Mouse (Mus musculus) gastrocnemius, postnatal 36 days (tissue): ENCODE results near the gene Hspa1a. TPM values are rescaled to one million over a fixed set of nuclear protein-coding genes. Genes with fewer than 3 reads are reported as not detected.
"Not testable (repeated sequence)": the region's sequence is repeated elsewhere in the genome, so short reads cannot be mapped to it uniquely, and the experiment has no call there.

ENCODE experiments used
- DNase-seq, 2 experiments: peaks; one replicate each; pipeline ENCODE4 v3.0.0; 2022
- intact Hi-C: fragments of 180-260 bp; cut with DNase I; formaldehyde crosslinking; loops from one replicate; pipeline ENCODE4 v1.15.1; 2025
- total RNA-seq, 2 experiments: library from RNA; stranded (reverse); gene quantifications; 2 replicates each; pipeline ENCODE4 v1.2.3; 2021

The Hspa1a gene
- total RNA-seq, 2 experiments from 2014 or later, result 8.8 to 10.1 TPM

DNA sequence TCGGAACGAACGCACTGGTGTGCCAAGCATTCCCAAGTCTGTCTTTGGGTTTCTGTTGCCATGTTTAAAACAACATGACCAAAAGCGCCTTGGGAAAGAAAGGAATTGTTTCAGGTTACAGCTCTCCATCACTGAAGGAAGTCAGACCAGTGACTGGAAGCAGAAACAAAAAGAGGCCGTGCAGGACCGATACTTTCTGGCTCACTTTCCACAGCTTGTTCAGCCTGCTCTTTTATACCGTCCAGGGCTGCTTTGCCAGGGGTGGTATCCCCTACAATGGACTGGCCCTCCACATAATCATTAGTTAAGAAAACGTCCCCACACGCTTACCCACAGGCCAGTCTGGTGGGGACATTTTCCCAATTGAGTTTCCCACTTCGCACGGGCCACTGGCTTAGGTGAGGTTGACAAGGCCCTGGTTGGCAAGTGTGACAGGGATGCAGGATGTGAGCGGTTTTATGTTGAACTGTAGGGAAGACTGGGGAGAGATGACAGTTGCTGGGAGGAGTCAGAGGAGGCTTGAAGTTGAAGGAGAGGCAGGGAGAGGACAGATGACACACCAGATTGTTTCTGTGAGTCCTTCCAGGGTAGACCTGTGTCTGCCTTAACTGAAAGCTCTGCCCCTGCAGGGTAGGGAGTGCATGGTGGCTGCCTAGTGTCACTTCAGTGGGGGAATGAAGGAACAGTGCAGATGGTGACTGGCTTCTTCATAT, 30.4 kb upstream of the Hspa1a start:
- DNase-seq, result no peak
- intact Hi-C loops, result no loop called here

DNA sequence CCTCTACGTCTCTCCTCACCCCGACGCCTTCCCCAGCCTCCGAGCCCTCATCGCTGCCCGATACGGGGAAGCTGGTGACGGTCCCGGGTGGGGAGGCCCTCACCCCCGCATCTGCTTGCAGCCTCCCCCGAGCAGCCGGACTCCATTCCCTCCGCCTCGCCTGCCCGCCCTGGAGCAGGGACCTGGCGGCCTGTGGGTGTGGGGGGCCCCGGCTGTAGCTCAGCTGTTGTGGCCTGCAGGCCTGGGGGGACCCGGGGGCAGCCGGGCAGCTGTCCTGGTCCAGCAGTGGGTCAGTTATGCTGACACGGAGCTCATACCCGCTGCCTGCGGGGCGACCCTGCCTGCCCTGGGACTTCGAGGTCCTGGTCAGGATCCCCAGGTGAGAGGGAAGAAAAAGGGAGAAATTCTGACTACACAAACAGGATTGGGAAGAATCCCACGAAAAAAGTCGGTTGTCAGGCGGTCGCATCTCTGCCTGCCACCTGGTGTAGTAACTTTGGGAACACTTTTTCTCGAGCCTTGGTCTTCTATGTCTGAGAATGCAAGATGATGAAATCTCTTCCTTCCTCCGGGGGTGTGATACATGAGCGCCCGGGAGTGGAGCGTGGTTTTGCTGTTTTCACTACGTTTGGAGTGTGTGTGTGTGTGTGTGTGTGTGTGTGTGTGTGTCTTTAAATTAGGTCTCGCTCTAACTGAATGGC, 29.6 kb upstream of the Hspa1a start:
- no peak for DNase-seq

DNA sequence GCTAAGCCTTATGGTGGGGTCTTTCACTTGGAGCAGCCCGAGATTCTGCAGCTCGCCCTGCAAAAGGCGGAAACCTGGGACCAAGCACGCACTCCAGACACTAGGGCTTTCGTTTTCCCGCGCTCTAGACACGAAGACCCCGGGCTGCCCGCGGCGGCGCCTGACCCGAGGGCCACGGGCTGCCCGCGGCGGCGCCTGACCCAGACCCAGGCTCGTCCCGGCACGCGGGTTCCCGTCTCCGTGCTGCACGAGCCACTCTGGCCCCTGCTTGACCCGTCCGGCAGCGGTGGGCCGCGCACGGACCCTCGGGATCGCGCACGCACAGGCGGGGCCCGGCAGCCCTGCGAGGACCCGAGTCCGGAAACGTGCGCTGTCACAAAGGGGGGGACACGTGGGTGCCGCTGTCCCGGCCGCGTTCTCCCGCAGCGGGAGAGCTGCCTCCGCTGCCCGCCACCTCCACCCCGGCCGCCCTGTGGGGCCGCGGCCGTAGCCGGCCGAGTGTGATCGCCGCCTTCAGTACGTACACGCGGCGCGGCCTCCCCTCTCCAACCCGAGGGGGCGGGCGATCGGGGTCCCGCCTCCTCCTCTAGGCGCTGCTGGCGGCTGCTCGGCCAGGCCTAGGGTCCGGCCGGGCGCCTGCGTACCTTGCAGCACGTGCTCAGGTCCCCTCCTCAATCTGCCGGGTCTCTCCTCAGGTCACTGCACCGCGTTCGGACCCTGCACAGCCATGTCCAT, 28.9 kb upstream of the Hspa1a start, which contains the start of gene Vars:
Gene Vars, plus strand, starts transcription at position 271 of the 735 bp plus-strand sequence.
- intact Hi-C loops, result no loop called here
- DNase-seq, result peak; percentile 77 to 88

More for the DNA sequence above, 29.6 kb upstream of the Hspa1a start:
- intact Hi-C loops, result no loop called here

DNA sequence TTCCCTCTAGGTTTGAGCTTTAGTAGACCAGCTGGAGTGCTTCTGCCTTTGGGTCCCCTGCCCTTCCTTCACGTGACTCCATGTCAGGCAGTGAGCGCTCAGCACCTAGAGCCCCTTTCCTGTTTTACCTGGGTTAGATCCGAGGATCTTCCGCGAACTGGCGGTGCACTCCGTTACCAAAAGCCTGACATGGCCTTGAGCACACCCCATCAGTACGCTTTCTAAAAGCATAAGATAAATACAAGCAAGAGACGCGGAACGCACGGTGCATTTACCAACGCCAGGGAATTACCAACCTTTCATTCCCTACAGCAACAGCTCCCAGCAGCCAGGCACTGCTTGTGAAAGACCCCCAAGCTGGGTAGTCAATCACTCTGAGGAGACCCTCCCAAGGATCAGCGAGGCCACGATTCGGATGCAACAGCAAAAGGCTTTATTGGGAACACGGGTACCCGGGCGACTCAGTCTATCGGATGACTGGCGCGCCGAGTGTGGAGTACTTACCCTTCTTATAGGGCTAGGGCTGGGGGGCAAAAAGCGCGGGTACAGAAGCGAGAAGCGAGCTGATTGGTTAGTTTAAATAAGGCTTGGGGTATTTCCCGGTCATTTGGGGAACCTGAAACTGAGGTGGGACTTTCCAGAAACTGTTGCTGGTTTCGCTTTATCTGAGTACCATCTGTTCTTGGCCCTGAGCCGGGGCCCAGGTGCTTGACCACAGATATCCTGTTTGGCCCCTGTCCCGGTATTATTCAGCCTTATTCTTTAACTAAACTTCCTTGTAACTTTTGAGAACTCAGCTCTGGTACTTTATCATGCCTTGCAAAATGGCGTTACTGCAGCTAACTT, 28.1 kb upstream of the Hspa1a start:
- DNase-seq, intact Hi-C loops: not testable (repeated sequence)

DNA sequence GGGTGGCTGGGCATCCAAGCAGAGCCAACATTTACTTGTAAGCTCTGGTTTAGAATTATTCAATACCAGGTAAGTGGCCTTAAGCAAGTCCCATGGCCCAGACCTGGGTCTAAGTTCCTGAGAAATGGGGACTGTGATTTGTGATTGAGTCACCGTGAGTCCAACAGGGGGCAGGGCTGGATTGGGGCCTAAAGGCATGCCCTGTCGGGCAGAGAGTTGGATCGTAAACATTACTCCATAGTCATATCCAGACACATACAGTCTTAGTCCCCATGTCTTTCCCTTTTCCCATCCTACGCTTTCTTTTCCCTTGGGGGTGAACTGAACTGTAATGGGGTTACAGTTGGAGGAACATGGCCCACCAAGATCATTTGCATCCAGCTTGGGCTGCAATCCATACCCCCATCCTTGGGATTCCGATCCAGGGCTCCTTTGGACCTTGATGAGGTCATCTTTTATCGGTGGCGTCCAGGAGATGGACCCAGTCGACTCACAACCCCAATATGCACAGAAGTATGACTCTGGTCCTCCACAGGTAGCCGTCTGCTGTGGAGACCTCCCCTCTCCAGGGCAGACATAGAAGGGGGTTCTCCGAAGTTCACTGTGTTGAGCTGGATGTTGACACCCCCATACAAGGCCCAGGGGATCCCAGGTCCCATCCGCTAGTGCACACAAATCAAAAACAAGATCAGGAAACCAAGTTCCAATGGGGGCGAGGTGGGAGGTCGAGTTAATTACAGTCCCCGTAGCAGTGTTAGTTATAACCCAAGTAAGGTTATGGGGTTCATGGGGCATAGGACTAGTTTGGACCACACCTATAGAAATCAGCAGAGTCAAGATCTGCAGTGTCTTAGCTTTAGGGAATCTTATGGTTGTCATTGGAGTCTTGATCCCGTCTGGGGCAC, 26.8 kb upstream of the Hspa1a start:
- DNase-seq, result no peak
- intact Hi-C loops, result no loop called here

DNA sequence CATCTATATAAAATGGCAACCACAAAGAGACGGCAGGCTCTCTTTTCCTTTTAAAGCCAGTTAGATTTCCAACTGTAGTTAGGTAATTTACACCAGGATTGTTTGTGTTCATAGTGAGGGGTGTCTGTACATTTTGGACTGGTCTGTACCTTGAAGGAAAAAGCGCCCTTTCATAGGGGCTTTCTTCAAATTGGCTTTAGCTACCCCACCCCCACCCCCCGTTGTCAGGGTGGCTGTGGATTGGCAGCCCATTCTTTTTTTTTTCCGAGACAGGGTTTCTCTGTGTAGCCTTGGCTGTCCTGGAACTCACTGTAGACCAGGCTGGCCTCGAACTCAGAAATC, 25.2 kb upstream of the Hspa1a start:
- intact Hi-C loops, result no loop called here
- DNase-seq, result no peak

DNA sequence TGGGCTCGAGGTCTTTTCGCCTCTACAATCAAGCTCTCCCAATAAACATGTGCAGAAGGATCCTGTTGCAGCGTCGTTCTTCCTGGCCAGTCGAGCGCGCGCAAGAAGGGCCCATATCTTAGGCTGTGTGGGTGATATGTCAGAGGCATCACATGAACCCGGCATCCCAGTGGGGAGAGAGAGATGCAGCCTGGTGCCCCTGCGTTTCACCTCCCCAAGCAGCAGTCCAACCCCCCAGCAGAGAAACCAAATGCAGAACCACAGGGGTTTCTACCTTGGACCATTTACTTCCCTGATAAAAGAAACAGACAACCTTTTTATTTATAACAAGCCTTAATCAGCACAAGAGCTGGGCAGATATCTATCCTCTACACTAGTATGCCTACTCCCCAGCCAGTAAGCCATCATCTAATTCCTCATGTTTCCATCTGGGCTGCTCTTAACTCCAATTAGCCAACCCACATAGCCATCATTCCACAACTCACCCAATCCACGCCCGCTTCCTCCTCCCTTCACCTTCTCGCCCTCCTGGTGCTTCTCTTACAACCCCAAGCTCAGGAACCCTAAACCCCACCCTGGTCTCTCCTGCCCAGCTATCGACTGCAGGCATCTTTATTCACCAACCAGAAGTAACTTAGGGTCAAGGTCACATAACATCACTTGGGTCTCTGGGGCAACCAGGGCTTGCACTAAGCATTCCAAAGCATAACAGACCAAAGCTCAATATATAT, 24.6 kb upstream of the Hspa1a start:
- intact Hi-C loops, result no loop called here
- DNase-seq, result no peak

DNA sequence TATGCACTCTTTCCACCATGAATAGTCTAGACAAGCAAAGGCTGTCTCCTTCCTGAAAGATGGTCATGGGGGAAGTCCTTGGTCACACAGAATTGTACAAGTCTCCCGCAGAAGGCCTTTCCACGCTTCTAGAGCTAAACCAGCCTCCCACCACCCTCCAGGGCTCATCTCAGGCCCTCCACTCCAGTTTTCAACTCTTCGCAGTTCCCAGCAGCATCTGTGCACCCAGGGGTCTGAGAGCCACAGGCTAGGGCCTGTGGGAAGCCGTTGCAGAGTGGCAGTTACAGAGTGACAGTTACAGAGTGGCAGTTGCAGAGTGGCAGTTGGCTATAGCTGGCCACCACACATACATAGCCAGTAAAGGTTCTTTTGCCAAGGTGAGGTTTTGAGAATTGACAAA, 24.0 kb upstream of the Hspa1a start:
- intact Hi-C loops, DNase-seq: not testable (repeated sequence)

DNA sequence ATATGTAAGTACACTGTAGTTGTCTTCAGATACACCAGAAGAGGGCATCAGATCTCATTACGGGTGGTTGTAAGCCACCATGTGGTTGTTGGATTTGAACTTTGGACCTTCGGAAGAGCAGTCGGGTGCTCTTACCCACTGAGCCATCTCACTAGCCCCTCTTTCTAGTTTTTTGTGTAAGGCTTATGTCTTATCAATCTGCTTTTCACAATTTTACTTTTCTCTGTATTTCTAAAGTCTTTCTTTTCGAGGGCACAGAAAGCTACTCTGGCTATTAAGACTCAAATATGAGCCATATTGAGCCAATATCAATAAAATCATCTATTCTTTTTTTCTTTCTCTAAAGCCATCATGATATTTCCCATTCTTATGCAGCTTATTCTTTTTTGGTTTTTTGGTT, 23.2 kb upstream of the Hspa1a start:
- intact Hi-C loops, result not testable (repeated sequence)

DNA sequence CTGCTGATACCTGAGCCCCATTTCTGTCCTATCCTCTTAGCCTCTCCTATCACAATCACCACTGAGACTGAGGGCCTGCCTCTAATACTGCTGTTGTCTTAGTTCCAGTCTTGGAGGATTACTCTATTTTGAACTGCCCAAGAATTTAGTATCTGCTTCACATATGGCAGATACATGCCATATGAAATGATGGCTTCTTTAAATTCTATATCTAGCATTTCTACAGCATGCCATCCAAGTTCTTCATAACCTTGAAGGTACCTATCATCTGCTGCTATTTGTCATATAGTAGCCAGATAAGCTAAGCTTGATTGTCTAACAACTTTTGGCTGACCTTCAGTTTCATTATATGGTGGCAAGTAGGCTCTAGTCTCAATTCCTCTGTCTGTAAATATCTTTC, 22.8 kb upstream of the Hspa1a start:
- intact Hi-C loops, result no loop called here
- no peak for DNase-seq

More for the DNA sequence above, 23.2 kb upstream of the Hspa1a start:
- DNase-seq, result not testable (repeated sequence)

DNA sequence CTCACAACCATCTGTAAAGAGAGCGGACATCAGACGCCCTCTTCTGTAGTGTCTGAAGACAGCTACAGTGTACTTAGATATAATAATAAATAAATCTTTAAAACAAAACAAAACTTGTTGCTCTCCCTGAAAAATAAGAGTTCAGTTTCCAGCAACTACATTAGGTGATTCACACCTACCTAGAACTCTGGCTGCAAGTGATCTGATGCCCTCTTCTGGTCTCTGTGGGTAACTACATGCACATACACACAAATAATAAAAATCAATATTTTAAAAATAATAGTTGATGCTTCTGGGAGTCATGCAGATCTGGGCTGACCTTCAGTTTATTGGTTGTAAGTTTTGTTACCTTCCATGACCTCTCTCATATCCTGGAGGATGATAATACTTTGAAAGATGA, 12.3 kb upstream of the Hspa1a start:
- no peak for DNase-seq
- intact Hi-C loops, result loop anchor here (10.0 kb wide), 1 partner anchor 49 kb away; the partner anchor contains the start of gene Neu1

DNA sequence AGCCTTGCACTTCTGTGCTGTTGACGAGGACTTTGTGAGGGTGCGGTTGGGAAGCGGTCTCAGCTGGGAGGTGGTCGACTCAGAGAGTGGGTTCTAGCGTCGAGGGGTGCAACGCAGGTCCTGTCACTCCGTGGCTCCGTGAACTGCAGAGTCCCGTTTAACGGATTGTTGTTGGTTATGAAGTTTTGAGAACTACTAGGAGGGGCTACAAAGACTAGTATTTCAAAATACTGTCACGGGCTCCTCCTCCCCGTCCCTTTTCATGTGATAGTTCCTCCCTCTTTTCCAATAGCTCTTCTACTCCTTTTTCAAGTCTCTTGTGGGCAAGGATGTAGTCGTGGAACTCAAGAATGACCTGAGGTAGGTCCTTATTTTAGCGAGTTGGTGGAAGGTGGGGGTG, 10.4 kb upstream of the Hspa1a start:
- no peak for DNase-seq
- intact Hi-C loops, result loop anchor here (2.0 to 10.0 kb wide), 2 partner anchors 48 to 126 kb away; partner anchors contain the start of gene Neu1

DNA sequence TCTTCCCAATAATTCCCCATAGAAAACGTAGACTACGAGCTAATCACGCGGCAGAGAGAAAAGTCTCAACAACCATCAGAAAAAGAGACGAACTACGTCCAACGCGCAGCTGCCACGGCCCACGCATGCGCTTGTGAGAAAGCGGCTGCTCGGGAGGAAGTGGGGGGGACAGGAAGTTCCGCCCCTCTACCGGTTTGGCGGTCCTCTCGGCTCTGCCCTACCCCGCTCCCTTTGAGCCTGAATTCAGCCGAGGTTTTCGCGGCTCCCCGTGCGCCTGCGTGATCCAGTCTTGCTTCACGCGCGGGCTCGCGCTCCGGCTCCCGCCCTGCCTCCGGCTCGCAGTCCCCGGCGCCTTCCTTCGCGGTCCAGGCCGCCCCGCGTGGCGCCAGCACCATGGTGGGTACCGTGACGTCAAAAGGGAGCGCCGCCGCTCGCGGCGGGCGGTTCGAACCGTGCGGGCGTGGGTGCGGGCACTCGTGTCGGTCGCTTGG, 9.8 kb upstream of the Hspa1a start, which contains the start of gene Lsm2:
Gene Lsm2, plus strand, starts transcription at position 173 of the 491 bp plus-strand sequence.
- intact Hi-C loops, result loop anchor here (2.0 to 10.0 kb wide), 3 partner anchors 29 to 125 kb away; partner anchors contain the start of gene Neu1
- DNase-seq, result peak; percentile 87 to 90

DNA sequence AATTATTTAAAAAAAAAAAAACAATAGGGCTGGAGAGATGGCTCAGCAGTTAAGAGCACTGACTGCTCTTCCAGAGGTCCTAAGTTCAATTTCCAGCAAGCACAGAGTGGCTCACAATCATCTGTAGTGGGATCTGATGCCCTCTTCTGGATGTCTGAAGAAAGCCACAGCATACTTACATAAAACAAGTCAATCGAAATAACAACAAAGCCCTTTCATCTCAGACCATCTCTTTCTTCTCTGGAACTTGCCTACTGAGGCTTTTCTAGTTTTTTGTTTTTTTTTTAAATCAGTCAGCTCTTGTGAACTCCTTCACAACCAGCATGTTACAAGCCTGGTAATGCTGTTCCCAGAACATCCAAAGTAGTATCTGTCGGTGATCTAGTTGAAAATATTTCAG, 8.7 kb upstream of the Hspa1a start:
- DNase-seq, result no peak
- intact Hi-C loops, result loop anchor here (2.0 to 10.0 kb wide), 2 partner anchors 28 to 46 kb away; partner anchors contain the start of gene Neu1

DNA sequence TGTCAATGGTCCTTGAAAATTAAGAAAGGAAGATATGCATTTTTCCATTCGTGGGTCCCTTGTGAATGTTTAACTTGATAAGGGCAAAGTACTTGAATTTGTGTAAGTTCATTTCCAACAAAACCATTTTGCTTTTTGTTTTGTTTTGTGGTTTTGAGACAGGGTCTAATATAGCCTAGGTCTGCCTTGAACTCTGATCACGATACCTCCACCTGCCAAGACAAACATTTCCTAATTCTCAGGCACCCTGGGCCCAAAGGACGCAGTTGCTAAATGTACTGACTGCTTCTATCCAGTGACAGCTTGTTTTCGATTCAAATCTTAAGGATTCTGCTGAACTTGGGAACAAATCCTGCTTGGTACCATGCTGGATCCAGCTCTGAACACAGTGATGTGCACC, 7.7 kb upstream of the Hspa1a start:
- DNase-seq, result no peak
- intact Hi-C loops, result loop anchor here (2.0 to 10.0 kb wide), 2 partner anchors 27 to 45 kb away; partner anchors contain the start of gene Neu1

DNA sequence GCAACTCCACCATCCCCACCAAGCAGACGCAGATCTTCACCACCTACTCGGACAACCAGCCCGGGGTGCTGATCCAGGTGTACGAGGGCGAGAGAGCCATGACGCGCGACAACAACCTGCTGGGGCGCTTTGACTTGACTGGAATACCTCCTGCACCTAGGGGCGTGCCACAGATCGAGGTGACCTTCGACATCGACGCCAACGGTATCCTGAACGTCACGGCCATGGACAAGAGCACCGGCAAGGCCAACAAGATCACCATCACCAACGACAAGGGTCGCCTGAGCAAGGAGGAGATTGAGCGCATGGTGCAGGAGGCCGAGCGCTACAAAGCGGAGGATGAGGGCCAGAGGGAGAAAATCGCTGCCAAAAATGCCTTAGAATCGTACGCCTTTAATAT, 6.3 kb upstream of the Hspa1a start:
- intact Hi-C loops, result no loop called here
- no peak for DNase-seq

DNA sequence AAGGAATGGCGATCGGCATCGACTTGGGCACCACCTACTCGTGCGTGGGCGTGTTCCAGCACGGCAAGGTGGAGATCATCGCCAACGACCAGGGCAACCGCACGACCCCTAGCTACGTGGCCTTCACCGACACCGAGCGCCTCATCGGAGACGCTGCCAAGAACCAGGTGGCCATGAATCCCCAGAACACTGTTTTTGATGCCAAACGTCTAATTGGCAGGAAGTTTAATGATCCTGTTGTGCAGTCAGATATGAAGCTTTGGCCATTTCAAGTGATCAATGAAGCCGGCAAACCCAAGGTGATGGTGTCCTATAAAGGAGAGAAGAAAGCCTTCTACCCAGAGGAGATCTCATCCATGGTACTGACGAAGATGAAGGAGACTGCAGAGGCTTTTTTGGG, 5.0 kb upstream of the Hspa1a start:
- intact Hi-C loops, result no loop called here
- no peak for DNase-seq
